Mouse (Mus musculus): ENCODE measurements around the gene Ncstn.

DNA sequence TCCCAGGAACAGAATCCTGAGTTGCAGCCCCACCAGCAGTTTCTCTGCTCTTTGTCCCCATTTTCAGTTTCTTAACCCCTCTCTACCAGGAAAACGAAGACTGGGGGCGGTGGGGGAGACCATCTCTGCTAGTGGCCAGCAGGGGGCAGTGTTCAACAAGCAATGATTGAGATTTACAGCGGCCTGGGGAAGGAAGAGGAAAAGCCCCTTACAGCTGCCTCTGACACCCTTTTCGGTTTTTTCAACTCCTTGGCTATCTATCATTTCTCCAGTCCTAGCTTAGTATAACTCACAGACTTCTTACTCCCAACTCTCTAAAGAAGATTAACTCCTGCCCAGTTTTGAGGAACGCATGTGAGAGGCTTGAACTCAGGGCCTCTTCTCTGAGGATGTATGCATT lies 35.7 kb downstream of the Ncstn start:
- TF ChIP-seq CTCF (IDR thresholded peaks at IDR 0.05; ENCODE audit: extremely low read depth, insufficient read depth, insufficient read length, insufficient replicate concordance) (peak; percentile 86; the same call in 1 of the 2 replicates), POLR2A (IDR thresholded peaks at IDR 0.05; ENCODE audit: low read depth, low read length) (no peak)

Measured in spleen, adult 2 months (tissue).